Mouse (Mus musculus): Measurements from ENCODE around the gene Adgrd1.

- TF ChIP-seq POLR2A (IDR thresholded peaks at IDR 0.05; ENCODE audit: low read depth, low read length), result no peak
- TF ChIP-seq TBP (conservative IDR thresholded peaks at IDR 0.05; ENCODE audit: low read depth, low read length), result no peak
- no peak for TF ChIP-seq GABPA (IDR thresholded peaks at IDR 0.05; ENCODE audit: insufficient replicate concordance, low read depth, low read length)
- no peak for TF ChIP-seq POLR2AphosphoS2 (IDR thresholded peaks at IDR 0.05; ENCODE audit: low read depth, low read length)
- no peak for TF ChIP-seq ETS1 (conservative IDR thresholded peaks at IDR 0.05; ENCODE audit: low read depth, low read length)
- no peak for TF ChIP-seq CTCF (conservative IDR thresholded peaks at IDR 0.05 in 1 of 2, IDR thresholded peaks at IDR 0.05 in 1 of 2; ENCODE audit: low read depth in 2 of 2, low read length in 2 of 2)
These were observed 84.9 kb downstream of the Adgrd1 start for GRCm38 (mm10) chr5:129181450-129181849.
